Mouse (Mus musculus) gastrocnemius, adult 8-10 months (tissue): Measurements from ENCODE around the gene Rassf9. TPM values are rescaled to one million over a fixed set of nuclear protein-coding genes. Genes with fewer than 3 reads are reported as not detected.

Experiments used
- DNase-seq, 2 experiments: peaks; one replicate each; pipeline ENCODE4 v3.0.0; 2022; ENCODE audit warnings: low spot score in 2 of 2
- total RNA-seq, 4 experiments: library from RNA; stranded (reverse); gene quantifications; 2 replicates each; pipeline ENCODE4 v1.2.4; 2022

Gene Rassf9
- 1 to 10 TPM; 2.0 to 2.8 (median 2.8) TPM for total RNA-seq

DNA sequence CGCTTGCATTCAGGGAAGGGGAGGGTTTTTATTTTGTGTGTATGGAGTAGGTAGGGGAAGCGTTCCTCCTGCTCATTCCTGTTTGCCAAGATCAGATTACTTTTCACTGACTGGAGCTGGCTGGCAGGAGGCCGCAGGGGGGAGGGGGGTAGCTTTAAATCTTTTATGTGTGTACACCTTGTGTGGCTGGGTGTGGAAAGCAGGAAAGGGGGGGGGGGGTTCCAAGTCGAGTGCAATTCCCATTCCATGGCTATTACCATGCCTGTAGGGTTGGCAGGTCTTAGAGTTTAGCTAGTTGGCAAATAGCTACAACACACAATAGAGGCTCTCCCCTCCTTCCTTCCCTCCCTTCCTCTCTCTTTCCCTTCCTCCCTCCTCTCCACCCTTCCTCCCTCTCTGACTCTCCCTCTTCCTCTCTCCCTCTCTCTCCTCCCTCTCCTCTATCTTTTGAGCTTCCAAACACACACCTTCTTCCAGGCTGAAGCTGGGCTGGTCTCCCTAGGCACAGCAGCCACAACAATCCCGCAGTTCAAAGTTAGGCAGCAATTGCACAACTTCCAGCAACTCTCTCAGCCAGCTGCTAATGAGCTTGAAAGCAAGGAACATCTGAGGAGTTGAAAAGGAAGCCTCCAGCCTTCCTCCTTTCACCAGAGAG, at the start of gene Rassf9:
TSS of gene Rassf9 (plus strand) at position 416 of the 655 bp plus-strand sequence.
- no peak for DNase-seq

DNA sequence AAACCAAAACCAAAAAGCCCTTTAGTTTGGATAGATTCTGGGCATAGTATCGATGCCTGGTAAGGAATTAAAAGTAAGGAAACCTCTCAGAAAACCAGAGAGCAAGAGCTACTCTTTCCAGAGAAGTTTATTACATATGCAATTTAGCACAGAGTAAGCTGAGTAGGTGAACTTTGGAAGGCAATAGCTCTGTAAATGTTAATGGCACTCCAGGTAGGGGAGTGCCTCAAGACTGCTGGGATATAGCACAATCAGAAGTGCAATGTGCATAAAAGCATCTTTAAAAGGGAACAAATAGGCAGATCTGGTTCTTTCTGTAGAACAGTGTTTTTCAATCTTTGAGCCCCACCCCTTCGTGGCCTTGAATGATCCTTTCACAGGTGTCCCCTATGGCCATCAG, 42.6 kb upstream of the Rassf9 start:
- no peak for DNase-seq

DNA sequence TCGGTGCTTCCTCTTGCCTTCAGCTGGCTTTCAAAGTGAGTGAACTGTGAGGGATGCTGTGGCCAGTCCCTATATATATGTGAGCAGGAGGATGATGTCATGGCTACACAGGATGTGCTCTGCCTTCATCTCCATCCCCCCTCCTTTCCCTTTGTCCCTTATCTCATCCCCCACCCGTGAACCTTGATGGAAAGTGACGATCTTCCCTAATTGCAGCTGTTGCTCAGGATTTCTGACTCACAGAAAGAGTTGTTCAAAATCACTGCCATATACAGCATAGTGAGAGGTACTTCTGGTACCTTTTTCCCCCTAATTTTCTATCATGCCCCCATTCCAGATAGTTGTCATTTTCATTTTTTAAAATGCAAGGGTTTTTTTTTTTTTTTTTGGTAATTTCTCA, 21.6 kb upstream of the Rassf9 start, which contains the start of gene Nts:
TSS of gene Nts (minus strand) at position 101 of the 400 bp plus-strand sequence.
- no peak for DNase-seq

DNA sequence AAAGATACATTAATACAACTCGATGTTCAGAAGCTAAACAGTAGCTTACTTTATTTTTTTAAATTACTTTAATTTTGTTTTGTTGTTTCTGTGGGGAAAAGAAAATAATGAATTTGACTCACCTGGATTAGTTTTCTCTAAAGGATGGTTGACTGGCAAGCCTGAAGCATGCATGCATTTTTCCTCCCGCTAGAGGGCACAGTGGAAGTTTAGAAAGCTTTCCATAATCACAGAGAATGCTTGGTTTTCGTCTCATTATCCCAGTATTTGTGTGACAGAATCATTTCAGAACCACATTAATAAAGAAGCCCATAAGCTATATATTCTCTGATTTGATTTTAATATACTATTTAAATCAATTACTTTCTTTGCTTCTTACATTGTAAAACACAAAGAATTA, 20.2 kb upstream of the Rassf9 start:
- DNase-seq = no peak

DNA sequence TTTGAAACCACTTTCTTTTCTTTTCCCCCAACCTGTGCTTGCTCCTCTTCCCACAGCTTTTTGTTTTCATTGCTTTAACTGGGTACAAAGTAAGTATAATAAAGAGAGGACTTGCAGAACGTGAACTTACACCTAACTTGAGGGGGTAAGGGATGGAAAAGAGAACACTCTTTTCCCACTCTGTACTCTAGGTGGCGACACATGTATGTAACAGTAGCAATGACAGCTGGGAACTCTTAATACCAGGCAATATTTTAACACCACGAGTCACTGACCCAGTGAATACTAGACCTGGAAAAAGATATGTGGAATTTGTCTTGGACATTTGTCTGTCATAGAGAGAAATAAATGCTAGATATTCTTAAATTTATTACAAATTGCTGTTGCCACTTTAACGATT, 13.3 kb upstream of the Rassf9 start:
- DNase-seq = no peak

DNA sequence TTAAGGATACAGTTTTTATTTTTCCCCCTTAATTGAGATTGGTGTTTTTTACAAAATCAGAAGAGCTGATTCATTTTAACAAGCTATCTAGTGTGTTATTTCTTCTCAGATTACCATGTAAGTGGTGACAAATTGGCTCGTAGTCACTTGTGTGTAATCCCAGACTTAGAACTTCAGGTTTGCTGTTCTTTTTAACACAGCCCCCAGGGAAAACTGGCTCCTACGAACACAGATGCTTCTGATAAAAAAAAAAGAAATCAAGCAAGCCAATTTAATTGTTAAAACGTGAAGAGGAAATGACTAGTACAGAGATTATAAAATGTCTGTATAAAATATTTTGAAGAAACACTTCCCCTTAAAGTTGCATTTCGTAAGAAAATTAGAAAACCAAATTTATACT, 4.6 kb upstream of the Rassf9 start:
- DNase-seq = no peak

DNA sequence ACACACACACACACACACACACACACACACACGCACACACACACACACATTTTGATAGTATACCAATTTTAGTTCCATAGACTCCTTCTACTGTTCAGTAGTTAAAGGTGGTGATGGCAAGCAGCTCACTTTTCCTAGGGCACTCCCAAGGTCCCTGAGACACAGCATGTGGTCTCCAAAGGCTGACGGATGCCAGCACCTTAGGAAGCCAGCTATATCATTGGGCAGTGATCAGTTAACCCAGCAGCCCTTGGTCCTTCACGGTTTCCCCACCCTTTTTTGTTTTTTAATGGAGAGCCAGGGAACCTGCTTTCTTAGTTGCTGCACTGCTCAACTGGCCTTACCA, 588 bp upstream of the Rassf9 start:
- no peak for DNase-seq

DNA sequence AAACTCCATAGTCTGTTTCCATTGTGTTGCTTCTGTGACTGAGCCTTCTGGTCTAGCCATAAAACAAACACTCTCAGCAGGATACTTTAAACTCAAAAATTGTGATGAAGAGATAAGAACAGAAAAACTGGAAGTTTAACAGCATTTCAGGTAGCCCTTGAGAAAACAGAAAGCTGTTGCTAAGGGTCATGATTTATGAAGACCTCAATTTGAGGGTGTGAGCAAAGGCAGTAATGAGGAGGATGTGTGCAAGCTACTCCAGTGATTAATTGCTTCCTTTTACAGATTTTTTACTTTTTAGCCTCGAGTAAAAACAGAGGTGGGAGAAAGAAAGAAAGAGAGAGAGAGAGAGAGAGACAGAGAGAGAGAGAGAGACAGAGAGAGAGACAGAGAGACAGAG, 2.1 kb downstream of the Rassf9 start:
- DNase-seq = no peak

DNA sequence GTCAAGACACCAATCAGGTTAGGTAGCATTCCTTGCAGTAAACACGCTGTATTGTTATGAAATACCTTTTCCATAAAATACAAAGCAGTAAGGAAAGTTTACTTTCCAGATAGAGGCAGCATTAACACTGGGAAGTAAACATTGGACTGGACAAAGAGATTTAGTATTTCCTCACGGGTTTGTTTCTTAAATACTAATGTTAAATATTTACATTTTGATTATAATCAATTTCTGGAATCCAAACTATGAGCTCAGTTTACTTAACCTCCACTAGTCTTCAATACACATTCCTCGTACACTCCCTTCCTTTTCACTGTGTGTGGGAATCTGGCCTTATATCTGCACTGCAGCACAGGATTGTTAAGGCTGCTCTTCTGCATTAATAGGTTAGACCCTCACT, 15.9 kb downstream of the Rassf9 start:
- DNase-seq = no peak

DNA sequence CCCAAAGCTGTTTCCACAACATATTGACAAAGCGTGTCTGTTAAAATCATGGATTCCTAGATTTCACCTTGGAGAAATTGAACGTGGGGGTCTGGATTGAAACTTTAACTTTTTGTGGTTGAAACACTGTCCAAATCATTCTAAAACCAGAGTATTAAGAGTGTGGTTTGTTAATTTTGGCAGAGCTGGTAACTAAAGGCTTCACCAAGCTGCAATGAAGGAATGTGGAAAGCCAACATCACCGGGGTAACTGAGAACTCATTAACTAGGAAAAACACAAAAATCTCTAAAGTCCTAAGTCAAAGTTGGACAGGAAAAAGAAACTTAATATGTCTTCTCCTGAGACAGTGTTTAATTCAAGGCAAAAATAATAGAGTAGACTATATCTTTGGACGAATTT, 41.9 kb downstream of the Rassf9 start:
- no peak for DNase-seq

DNA sequence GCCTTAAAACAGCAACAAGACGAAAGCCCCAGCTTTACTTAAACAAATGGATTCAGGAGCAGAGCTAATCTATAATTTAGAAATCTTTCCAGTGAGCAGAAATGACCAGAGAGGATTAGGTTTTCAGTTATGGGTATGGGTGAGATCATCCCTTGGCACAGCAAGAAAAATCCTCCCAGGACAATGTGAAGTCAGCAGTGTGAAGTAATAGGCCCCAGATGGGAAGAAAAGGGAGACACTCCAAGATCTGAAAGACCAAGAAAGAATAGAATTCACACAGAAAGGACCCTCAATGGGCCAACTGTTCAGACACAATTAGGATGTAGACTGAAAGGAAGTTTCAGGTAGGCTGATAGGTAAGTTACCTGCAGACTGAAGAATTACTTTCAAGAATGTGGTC, 50.5 kb downstream of the Rassf9 start:
- DNase-seq = no peak

DNA sequence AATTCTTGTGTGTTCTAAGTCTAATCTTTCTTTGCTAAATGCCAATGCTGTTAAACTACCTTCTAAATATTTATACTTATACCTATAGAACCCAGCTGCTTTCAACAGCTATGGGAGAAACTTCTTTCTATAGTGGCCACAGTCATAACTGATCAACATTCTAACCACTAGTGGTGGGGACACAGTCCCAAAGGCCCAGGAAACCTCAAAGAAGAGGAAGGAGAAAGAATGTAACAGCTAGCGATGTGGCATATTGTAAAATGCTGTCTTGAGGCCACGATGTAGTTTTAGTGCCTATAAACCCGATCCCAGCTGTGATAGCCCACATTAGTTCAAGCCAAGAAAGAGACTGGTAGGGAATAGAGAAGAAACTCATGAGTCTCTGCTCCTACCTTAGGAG, 65.9 kb downstream of the Rassf9 start:
- no peak for DNase-seq

DNA sequence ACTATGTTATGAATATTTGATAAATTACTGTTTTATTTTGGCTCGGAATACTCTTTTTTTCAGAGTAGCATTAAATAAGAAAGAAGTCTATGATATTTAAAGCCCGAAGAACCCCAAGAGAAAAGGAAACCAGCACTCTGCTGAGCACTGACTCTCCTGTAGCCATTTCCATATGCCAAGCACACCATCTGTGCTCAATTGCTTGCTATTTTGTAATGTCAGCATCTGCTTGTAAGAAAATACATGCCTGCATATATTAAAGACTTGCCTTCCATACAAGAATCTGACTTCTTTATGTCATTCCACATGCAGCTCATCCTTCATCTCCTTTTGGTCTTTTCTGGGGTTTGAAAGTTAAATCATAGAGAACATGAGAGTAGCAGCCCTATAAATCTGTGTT, 82.3 kb downstream of the Rassf9 start:
- DNase-seq = no peak

Other genes starting within 250 kb of the Rassf9 start
- gene Nts, start 21.7 kb upstream of the Rassf9 start, total RNA-seq = not detected